In the genomic region with DNA sequence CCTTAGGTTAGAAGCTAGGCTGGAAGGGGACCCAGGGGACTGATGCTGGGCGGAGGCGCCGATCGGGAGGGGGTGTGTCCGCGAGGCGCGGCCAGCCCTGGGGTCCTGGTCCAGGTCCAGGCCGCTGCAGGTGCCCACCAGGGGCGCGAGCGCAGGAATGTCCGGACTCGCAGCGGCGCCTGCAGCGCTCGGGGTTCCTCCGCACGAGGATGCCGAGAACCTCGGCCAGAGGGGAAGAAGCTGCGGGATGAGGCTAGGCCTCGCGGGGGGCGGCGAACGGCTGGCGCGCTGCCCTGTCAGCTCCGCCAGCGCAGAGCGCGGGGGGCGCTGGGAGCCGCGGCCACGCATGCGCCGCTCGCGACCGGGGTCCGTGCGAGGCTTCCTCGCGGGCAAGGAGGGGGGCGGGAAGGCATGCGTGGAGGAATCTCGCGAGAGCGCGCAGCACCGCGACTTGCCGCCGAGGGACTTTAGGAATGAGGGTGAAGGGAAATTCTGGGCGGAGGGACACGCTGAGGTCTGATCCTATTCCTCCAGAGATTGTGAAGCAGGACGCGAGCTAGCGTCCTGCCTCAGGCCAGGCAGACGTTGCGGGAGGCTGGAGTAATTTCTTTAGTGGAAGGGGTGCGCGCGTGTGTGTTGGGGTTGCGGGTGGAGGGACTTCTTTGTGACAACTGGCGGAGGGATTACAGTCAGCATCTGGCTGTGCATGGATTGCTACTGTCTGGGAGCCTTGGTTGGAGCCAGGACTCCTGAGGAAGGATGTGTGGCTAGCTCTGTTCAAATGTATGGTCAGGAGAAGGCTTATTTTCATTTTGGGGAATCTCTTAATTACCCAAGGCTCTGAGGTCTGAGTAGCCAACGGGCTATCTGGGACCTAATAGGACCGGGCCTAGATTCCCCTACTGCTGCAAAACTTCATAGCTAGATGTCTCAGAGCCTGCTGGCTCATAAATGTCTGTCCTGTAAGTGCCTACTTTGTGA, we compare ENCODE assay signal across 8 mouse cellular contexts. TPM values are rescaled to one million over a fixed set of nuclear protein-coding genes. Genes with fewer than 3 reads are reported as not detected.
DNase-seq lines count a peak whose midpoint lies in the region; ATAC-seq and TF ChIP-seq lines count a peak whose summit lies in the region.

TSS of gene Zkscan2 (minus strand) at position 211 of the 981 bp plus-strand sequence.

- H3K4me2 ChIP-seq in hindbrain, embryonic 15.5 days: peak within 1 kb of the TSS; percentile 75
- H3K4me2 ChIP-seq in lung, postnatal 0 days (replicated peaks; ENCODE audit: low read depth, low read length): peak within 1 kb of the TSS; percentile 84

- H3K9me3 ChIP-seq in hindbrain, embryonic 15.5 days: no peaks in the 10 kb centered on the region
- no peaks in the 10 kb centered on the region for H3K9me3 ChIP-seq in lung, postnatal 0 days (ENCODE audit: low read length)

- H3K27ac ChIP-seq in cortical plate, adult 2 months (ENCODE audit: insufficient read depth, low read length): peak within 1 kb of the TSS; percentile 30; the same call in 1 of the 2 replicates
- H3K27ac ChIP-seq in gastrocnemius, adult 2 months: no peak within 1 kb of the TSS
- peak within 1 kb of the TSS; percentile 97 for H3K27ac ChIP-seq in hindbrain, embryonic 15.5 days (replicated peaks)
- H3K27ac ChIP-seq in lung, postnatal 0 days (ENCODE audit: low read length): no peak within 1 kb of the TSS

- H3K36me3 ChIP-seq in hindbrain, embryonic 15.5 days: peaks cover 19% of the 10 kb centered on the region; the same call in 1 of the 2 replicates
- H3K36me3 ChIP-seq in lung, postnatal 0 days (ENCODE audit: insufficient read depth, low read length): no peaks in the 10 kb centered on the region

- WGBS in hindbrain, embryonic 15.5 days: under 1% methylated on average over 70 of the region's 71 CpGs
- 6% methylated on average over 58 of the region's 71 CpGs for WGBS in lung, postnatal 0 days

- H3K9ac ChIP-seq in hindbrain, embryonic 15.5 days: peak within 1 kb of the TSS; percentile 89
- no peak within 1 kb of the TSS for H3K9ac ChIP-seq in lung, postnatal 0 days (replicated peaks; ENCODE audit: low read depth)

- peak; percentile 81 for DNase-seq in adrenal gland, adult 2 months
- peak; percentile 57 for DNase-seq in gastrocnemius, adult 2 months
- DNase-seq in layer of hippocampus, postnatal 36 days: peak; percentile 85 to 89
- peak; percentile 62 for DNase-seq in lung, postnatal 0 days (ENCODE audit: low spot score)
- DNase-seq in retina, postnatal 7 days (ENCODE audit: low read depth, low spot score): peak; percentile 94

- ATAC-seq in hindbrain, embryonic 15.5 days (ENCODE audit: low FRiP score, low read depth): peak; percentile 95
- peak; percentile 78 for ATAC-seq in lung, postnatal 0 days
- ATAC-seq in inflammation-experienced regulatory T-cells, adult 6 months: no peak

- no peaks in the 10 kb centered on the region for H3K27me3 ChIP-seq in hindbrain, embryonic 15.5 days
- no peaks in the 10 kb centered on the region for H3K27me3 ChIP-seq in lung, postnatal 0 days (replicated peaks; ENCODE audit: insufficient read depth, low read length)

- no peak for TF ChIP-seq CTCF in cortical plate, adult 2 months (IDR thresholded peaks at IDR 0.05; ENCODE audit: extremely low read depth, insufficient read depth, low read length)
- no peak for TF ChIP-seq CTCF in gastrocnemius, adult 2 months (IDR thresholded peaks at IDR 0.05)
- 0 out of 2 replicates have a peak, but pooled peaks have one; percentile 10 for TF ChIP-seq CTCF in lung, postnatal 0 days (IDR thresholded peaks at IDR 0.05)

- intact Hi-C loops in gastrocnemius, adult 2 months (cut with DNase I): no loop called here

- H3K4me3 ChIP-seq in cortical plate, adult 2 months (ENCODE audit: insufficient read depth, low read length): peak within 1 kb of the TSS; percentile 53
- peak within 1 kb of the TSS; percentile 73 for H3K4me3 ChIP-seq in gastrocnemius, adult 2 months
- H3K4me3 ChIP-seq in hindbrain, embryonic 15.5 days: peak within 1 kb of the TSS; percentile 69
- H3K4me3 ChIP-seq in lung, postnatal 0 days (ENCODE audit: low read depth, low read length): peak within 1 kb of the TSS; percentile 43

- peaks cover 4% of the 10 kb centered on the region for H3K4me1 ChIP-seq in cortical plate, adult 2 months (ENCODE audit: control insufficient read depth, insufficient read depth, low read length)
- H3K4me1 ChIP-seq in hindbrain, embryonic 15.5 days (replicated peaks): peaks cover 28% of the 10 kb centered on the region
- H3K4me1 ChIP-seq in lung, postnatal 0 days (ENCODE audit: insufficient read depth, low read depth, low read length): peaks cover 7% of the 10 kb centered on the region; the same call in 1 of the 2 replicates

- peak; percentile 48; the same call in 1 of the 2 replicates for TF ChIP-seq POLR2A in cortical plate, adult 2 months (IDR thresholded peaks at IDR 0.05; ENCODE audit: extremely low read depth, insufficient read depth, low read length)

- TF ChIP-seq EP300 in lung, postnatal 0 days (IDR thresholded peaks at IDR 0.05): no peak

RNA-seq across cellular contexts. Expression of gene Zkscan2, which starts in this region (rescaled TPM):
- 1 to 10 TPM; 1.1 to 2.6 TPM for total RNA-seq in adrenal gland, adult 2 months (2021)
- polyA plus RNA-seq in adrenal gland, adult 2 months (2012; rRNA removed): 0.49 and 0.51 TPM in 2 replicates
- polyA plus RNA-seq in cortical plate, adult 2 months (2012; rRNA removed): 16.4 and 19.8 TPM in 2 replicates
- under 1 TPM in 1 of 2 experiments, not detected in 1; 0.06 TPM for total RNA-seq in gastrocnemius, adult 2 months (2021)
- 11.4 and 12.6 TPM in 2 replicates for polyA plus RNA-seq in hindbrain, embryonic 15.5 days (2015; fragmentation: Nextera tagmentation; extraction: Ambion mirVana)
- total RNA-seq in layer of hippocampus, postnatal 36 days (2021): 10 to 100 TPM; 20.5 to 20.9 TPM
- 0.19 and 0.26 TPM in 2 replicates for polyA plus RNA-seq in lung, postnatal 0 days (2015; fragmentation: Nextera tagmentation; extraction: Ambion mirVana)
- not detected for polyA plus RNA-seq in inflammation-experienced regulatory T-cells, adult 6 months (2017; shearing (Covaris generic))

Comparison
In these comparisons a context has a peak if more than half of its experiments do, and no peak if none do; other contexts are left out.
1. RNA of gene Zkscan2 (total RNA-seq): 20.5 to 20.9 TPM in layer of hippocampus, postnatal 36 days; 1.1 to 2.6 TPM in adrenal gland, adult 2 months and 0.06 TPM in gastrocnemius, adult 2 months; every median in the first group is over 4 times any median in the second.
2. Peak in DNase-seq and H3K4me3 ChIP-seq in gastrocnemius, adult 2 months; RNA of the gene not detected or under 1 TPM.
3. Peak in DNase-seq, ATAC-seq, H3K4me3 ChIP-seq and H3K4me2 ChIP-seq in lung, postnatal 0 days; RNA of the gene not detected or under 1 TPM.
4. H3K27ac ChIP-seq: peak in cortical plate, adult 2 months (single experiment) and hindbrain, embryonic 15.5 days (single experiment); none in gastrocnemius, adult 2 months (single experiment) and lung, postnatal 0 days (single experiment).
5. Peak in every context shown above with its lines, with median percentiles within 50 percentile points of each other: DNase-seq and H3K4me3 ChIP-seq.